Mouse (Mus musculus) lung, adult 2 months (tissue): ENCODE data around the gene Rabgef1.

Experiments used
- CTCF ChIP-seq: fragments of 200-500 bp; IDR thresholded peaks from 2 replicates; pipeline ENCODE4 v1.5.1; 2011; ENCODE audit warnings: mild to moderate bottlenecking, low read length, control low read depth; ENCODE audit not compliant: insufficient read depth
- POLR2A ChIP-seq: fragments of 200-500 bp; IDR thresholded peaks from 2 replicates; pipeline ENCODE4 v1.6.1; 2011; ENCODE audit warnings: low read depth, mild to moderate bottlenecking, control low read depth, low read length, borderline replicate concordance; ENCODE audit errors: extremely low read depth

DNA sequence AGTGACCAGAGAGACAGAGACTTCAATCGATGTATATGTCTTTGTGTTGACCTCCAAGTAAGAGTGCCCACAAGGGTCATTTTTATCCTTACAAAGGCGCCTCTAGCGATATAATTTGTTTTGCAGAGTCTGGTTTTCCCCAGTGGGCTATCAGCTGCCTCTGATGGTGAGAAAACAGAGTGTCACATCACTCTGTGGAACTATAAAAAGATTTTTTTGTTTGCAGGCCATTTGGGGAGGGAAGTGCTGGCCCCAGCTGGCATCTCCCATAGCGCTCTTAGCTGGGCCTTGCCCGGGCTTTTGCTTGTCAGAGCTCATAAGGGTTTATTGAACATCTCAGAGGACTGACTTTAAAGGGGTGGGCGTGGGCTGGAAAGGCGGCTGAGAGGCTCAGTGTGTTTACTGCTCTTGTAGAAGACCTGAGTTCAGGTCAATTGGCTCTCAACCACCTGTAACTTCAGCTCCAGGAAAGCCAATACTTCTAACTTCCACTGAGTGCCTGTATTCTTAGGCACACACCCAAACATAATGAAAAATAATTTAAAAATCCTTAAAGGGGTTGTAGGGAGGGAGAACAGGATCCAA, 21.8 kb upstream of the Rabgef1 start:
- TF ChIP-seq CTCF (no peak), POLR2A (no peak)
